In the genomic region with DNA sequence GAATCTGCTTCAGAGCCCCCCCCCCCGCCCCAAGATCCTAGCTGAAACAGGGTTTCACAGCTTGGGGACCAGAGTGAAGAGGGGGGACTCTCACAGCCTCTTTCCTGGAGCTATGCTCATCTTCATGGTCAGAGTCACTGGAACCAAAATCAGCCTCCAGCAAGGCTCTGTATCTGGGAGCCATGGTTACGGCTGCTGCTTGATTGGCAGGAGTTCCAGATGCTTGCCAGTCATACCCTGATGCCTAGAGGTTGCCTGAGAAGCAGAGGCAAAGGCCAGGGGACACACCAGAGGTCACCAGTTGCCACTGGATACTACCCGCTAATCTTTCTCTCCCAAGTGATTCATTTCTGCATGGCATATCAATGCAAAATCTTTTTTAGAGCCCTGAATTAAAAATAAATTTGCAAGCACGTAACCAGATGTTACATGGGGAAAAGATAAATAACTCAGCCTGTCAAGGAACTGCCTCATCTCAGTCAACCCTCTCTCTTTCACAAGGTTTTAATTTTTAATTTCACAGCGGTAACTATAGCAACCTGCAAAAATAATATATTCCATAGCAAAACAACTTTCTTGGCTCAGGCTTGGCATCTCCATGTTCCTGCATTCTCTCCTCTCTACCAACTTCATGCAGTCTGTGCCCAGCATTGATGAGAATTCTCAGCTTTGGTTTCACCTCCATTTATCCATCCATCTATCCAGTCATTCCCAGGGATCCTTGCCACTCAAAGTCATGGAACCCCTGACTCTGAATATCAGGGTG, we compare ENCODE assay signal across 20 mouse cellular contexts. TPM values are rescaled to one million over a fixed set of nuclear protein-coding genes. Genes with fewer than 3 reads are reported as not detected.
DNase-seq lines count a peak whose midpoint lies in the region; ATAC-seq lines count a peak whose summit lies in the region.
"Had no signal": no experiment of that assay in that cellular context is flagged by ENCODE, and none has a peak within 500 bp of the region (broad histone marks: within the 10 kb centered on the region; RNA-seq: fewer than 3 reads in every experiment).

No protein-coding gene starts in this region.

- no peak overlapping the region for H3K4me2 ChIP-seq in forebrain, embryonic 14.5 days (ENCODE audit: low read length)
- no peak overlapping the region for H3K4me2 ChIP-seq in forebrain, embryonic 12.5 days
- H3K4me2 ChIP-seq in hindbrain, embryonic 14.5 days (replicated peaks): no peak overlapping the region
- H3K4me2 ChIP-seq: liver, embryonic 12.5 days; lung, embryonic 15.5 days had no signal

- intact Hi-C loops in left cerebral cortex, postnatal 14 days (cut with DNase I): no loop called here
- intact Hi-C loops in heart, postnatal 36 days (cut with DNase I): no loop called here

- H3K36me3 ChIP-seq in forebrain, embryonic 14.5 days (ENCODE audit: control insufficient read depth, insufficient read depth, low read length): no peaks in the 10 kb centered on the region
- no peaks in the 10 kb centered on the region for H3K36me3 ChIP-seq in forebrain, embryonic 12.5 days (replicated peaks)
- H3K36me3 ChIP-seq in hindbrain, embryonic 14.5 days (replicated peaks; ENCODE audit: control insufficient read depth, insufficient read depth): no peaks in the 10 kb centered on the region
- H3K36me3 ChIP-seq: liver, embryonic 12.5 days; lung, embryonic 15.5 days had no signal

- no peaks in the 10 kb centered on the region for H3K9me3 ChIP-seq in forebrain, embryonic 14.5 days (replicated peaks; ENCODE audit: control insufficient read depth, low read length)
- H3K9me3 ChIP-seq in forebrain, embryonic 12.5 days: no peaks in the 10 kb centered on the region
- H3K9me3 ChIP-seq in hindbrain, embryonic 14.5 days (ENCODE audit: control insufficient read depth, low read length): no peaks in the 10 kb centered on the region
- H3K9me3 ChIP-seq: liver, embryonic 12.5 days; lung, embryonic 15.5 days had no signal

- H3K9ac ChIP-seq in forebrain, embryonic 14.5 days (ENCODE audit: low read length): no peak overlapping the region
- no peak overlapping the region for H3K9ac ChIP-seq in forebrain, embryonic 12.5 days
- no peak overlapping the region for H3K9ac ChIP-seq in hindbrain, embryonic 14.5 days
- H3K9ac ChIP-seq: liver, embryonic 12.5 days; lung, embryonic 15.5 days had no signal

- WGBS in forebrain, embryonic 14.5 days: 81% methylated on average over 5 of the region's 5 CpGs
- 79% methylated on average over 5 of the region's 5 CpGs for WGBS in forebrain, embryonic 12.5 days
- WGBS in hindbrain, embryonic 14.5 days: 51% methylated on average over 5 of the region's 5 CpGs

- 0 out of 2 replicates have a peak overlapping the region, but pooled peaks have one; percentile 39 for H3K27ac ChIP-seq in forebrain, embryonic 14.5 days (ENCODE audit: low read depth, low read length)
- no peak overlapping the region for H3K27ac ChIP-seq in forebrain, embryonic 12.5 days
- no peak overlapping the region for H3K27ac ChIP-seq in hindbrain, embryonic 14.5 days
- H3K27ac ChIP-seq: gastrocnemius, adult 2 months; liver, embryonic 12.5 days; lung, embryonic 15.5 days; stomach, postnatal 0 days had no signal

- H3K4me3 ChIP-seq in forebrain, embryonic 14.5 days (ENCODE audit: low read depth, low read length): no peak overlapping the region
- no peak overlapping the region for H3K4me3 ChIP-seq in forebrain, embryonic 12.5 days (replicated peaks)
- H3K4me3 ChIP-seq in hindbrain, embryonic 14.5 days (replicated peaks; ENCODE audit: low read length): no peak overlapping the region
- H3K4me3 ChIP-seq: gastrocnemius, adult 2 months; liver, embryonic 12.5 days; lung, embryonic 15.5 days had no signal

- no peaks in the 10 kb centered on the region for H3K27me3 ChIP-seq in forebrain, embryonic 14.5 days (replicated peaks; ENCODE audit: control insufficient read depth, insufficient read depth, low read length)
- H3K27me3 ChIP-seq in forebrain, embryonic 12.5 days: no peaks in the 10 kb centered on the region
- H3K27me3 ChIP-seq in hindbrain, embryonic 14.5 days (ENCODE audit: control insufficient read depth, insufficient read depth, low read length): no peaks in the 10 kb centered on the region
- H3K27me3 ChIP-seq: liver, embryonic 12.5 days; lung, embryonic 15.5 days had no signal

- 0 out of 2 replicates have a peak, but pooled peaks have one; percentile 12 for ATAC-seq in forebrain, embryonic 14.5 days
- no peak for ATAC-seq in forebrain, embryonic 12.5 days (ENCODE audit: low FRiP score)
- ATAC-seq in hindbrain, embryonic 14.5 days (ENCODE audit: low FRiP score): peak; percentile 51; the same call in 1 of the 2 replicates
- ATAC-seq: liver, embryonic 12.5 days had no signal

- H3K4me1 ChIP-seq in forebrain, embryonic 14.5 days (ENCODE audit: control insufficient read depth, insufficient read depth, low read length): no peaks in the 10 kb centered on the region; the same call in 1 of the 2 replicates
- peaks cover 4% of the 10 kb centered on the region; the same call in 1 of the 2 replicates for H3K4me1 ChIP-seq in forebrain, embryonic 12.5 days
- no peaks in the 10 kb centered on the region; the same call in 1 of the 2 replicates for H3K4me1 ChIP-seq in hindbrain, embryonic 14.5 days (replicated peaks; ENCODE audit: control insufficient read depth, insufficient read depth, low read length)
- H3K4me1 ChIP-seq: liver, embryonic 12.5 days; lung, embryonic 15.5 days had no signal

- peak; percentile 20 for DNase-seq in forebrain, embryonic 14.5 days (ENCODE audit: low spot score)
- DNase-seq in left cerebral cortex, postnatal 14 days (ENCODE audit: low spot score in 2 of 2): peak; percentile 34 to 72
- DNase-seq in left cerebral cortex, adult 18-20 months (ENCODE audit: low spot score in 2 of 2): no peak
- no peak for DNase-seq in hindbrain, embryonic 14.5 days (ENCODE audit: low spot score)
- peak; percentile 76 for DNase-seq in telencephalon, adult 2 months (ENCODE audit: low read depth, low spot score)
- no peak for DNase-seq in heart, postnatal 36 days
- DNase-seq: B cell, adult 2 months; cerebellum, adult 18-20 months; gastrocnemius, adult 2 months; heart, adult 11 months; kidney, adult 2 months; right cerebral cortex, postnatal 14 days; thymus, postnatal 4 days had no signal

RNA-seq across cellular contexts. Expression of a gene that starts 27.7 kb away (rescaled TPM):
- not detected in 2 replicates for polyA plus RNA-seq in forebrain, embryonic 14.5 days (2014; fragmentation: Nextera tagmentation; extraction: Ambion mirVana)
- polyA plus RNA-seq in forebrain, embryonic 12.5 days (2016; fragmentation: Nextera tagmentation; extraction: Ambion mirVana): not detected in 2 replicates
- under 1 TPM in 1 of 2 experiments, not detected in 1; 0.34 TPM for total RNA-seq in left cerebral cortex, postnatal 14 days (2021)
- 1 to 10 TPM in 1 of 2 experiments, under 1 TPM in 1; 0.86 to 1.2 TPM for total RNA-seq in left cerebral cortex, adult 18-20 months (2021)
- polyA plus RNA-seq in hindbrain, embryonic 14.5 days (2014; fragmentation: Nextera tagmentation; extraction: Ambion mirVana): not detected in 2 replicates
- total RNA-seq in heart, postnatal 36 days (2021): under 1 TPM; 0.14 to 0.19 TPM
- total RNA-seq: common myeloid progenitor, adult 5-6 weeks; gastrocnemius, adult 2 months had no signal
- polyA plus RNA-seq: heart, embryonic 14.5 days; kidney, adult 2 months; large intestine, adult 2 months; liver, embryonic 12.5 days; lung, embryonic 15.5 days had no signal

RNA-seq across cellular contexts. Expression of a gene that starts 28.5 kb away (rescaled TPM):
- 24.8 and 31.0 TPM in 2 replicates for polyA plus RNA-seq in forebrain, embryonic 14.5 days (2014; fragmentation: Nextera tagmentation; extraction: Ambion mirVana)
- 18.2 and 20.0 TPM in 2 replicates for polyA plus RNA-seq in forebrain, embryonic 12.5 days (2016; fragmentation: Nextera tagmentation; extraction: Ambion mirVana)
- 100 to 1,000 TPM; 371 to 377 TPM for total RNA-seq in left cerebral cortex, postnatal 14 days (2021)
- 100 to 1,000 TPM; 370 to 383 TPM for total RNA-seq in left cerebral cortex, adult 18-20 months (2021)
- 38.6 and 40.7 TPM in 2 replicates for polyA plus RNA-seq in hindbrain, embryonic 14.5 days (2014; fragmentation: Nextera tagmentation; extraction: Ambion mirVana)
- total RNA-seq in heart, postnatal 36 days (2021): 10 to 100 TPM; 27.0 to 32.2 TPM

Comparison
In these comparisons a context has a peak if more than half of its experiments do, and no peak if none do; other contexts are left out.
1. DNase-seq: peak in forebrain, embryonic 14.5 days (single experiment), left cerebral cortex, postnatal 14 days (2 of 2) and telencephalon, adult 2 months (single experiment); none in left cerebral cortex, adult 18-20 months (0 of 2), hindbrain, embryonic 14.5 days (single experiment) and heart, postnatal 36 days (0 of 2).
2. RNA of a gene that starts 28.5 kb away (total RNA-seq): 370 to 383 TPM in left cerebral cortex, adult 18-20 months and 371 to 377 TPM in left cerebral cortex, postnatal 14 days; 27.0 to 32.2 TPM in heart, postnatal 36 days; every median in the first group is over 10 times any median in the second.